Mouse (Mus musculus) kidney, adult 10 weeks (tissue): ENCODE results near the gene Smim5. TPM values are rescaled to one million over a fixed set of nuclear protein-coding genes. Genes with fewer than 3 reads are reported as not detected.

ENCODE experiments used
- polyA plus RNA-seq: library from polyadenylated mRNA; stranded (reverse); fragments of 350-450 nt; fragmentation: Illumina TruSeq; extraction: RNeasy Lipid Tissue Mini Kit (QIAGEN cat#74804); gene quantifications from one replicate; pipeline ENCODE4 v1.2.3, GENCODE M21; 2014; ENCODE audit warnings: low read depth, low replicate concordance

Smim5 gene
- polyA plus RNA-seq: 0.85 TPM

DNA sequence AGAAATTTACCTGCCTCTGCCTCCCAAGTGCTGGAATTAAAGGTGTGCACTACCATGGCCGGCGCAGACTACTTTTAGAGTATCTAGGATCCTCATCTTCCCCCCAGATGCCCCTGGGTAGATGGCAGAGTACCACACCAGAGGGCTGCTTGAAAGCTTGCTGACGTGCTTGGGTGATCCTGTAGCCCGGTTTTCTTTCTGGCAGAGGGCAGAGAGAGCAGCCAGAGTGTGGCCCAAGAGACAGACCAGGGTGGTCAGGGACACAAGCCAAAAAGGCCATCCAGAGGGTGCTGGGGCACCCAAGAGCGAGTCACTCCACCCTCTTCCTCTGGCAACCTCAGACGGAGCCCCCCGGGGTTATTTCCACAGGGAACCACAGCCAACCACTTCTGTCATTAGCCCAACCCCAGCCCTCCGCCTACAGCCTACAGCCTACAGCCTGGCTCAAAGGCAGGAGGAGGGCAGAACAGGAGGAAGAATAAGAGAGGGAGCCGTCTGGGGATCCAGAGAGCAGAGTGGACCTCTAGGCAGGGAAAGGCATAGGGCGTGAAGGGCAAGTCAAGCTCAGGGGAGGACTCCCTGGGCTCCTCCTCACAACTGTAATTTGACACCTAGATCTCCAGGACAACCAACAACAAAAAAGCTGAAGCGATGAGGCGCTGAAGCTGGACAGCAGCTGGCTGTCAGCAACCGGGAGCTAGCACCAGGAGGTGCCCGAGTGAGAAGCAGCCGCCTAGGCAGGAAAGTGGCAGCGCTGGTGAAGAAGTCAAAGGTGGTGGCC, at the start of gene Smim5:
Gene Smim5 (plus strand): TSS at position 481 of the 781 bp plus-strand sequence.

DNA sequence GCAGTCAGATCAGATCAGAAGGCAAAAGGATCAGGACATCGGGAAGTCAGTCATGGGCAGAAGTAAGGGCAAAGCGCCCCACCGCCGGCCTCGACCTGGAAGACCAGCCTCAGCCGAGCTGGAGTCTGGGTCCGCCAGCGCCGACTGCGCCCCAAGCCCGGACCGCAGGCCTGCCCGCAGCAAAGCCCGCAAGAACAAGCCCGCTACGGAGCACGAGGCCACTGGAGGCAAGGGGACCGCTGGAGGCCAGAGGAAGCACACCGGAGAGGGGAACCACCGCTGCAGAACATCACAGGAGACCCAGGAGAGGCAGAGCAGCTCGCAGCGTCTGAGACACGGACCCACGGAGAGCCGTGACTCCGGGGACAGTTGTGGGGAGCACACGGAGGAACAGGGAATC, 41.4 kb upstream of the Smim5 start, which contains the start of gene Myo15b:
Gene Myo15b (plus strand): TSS at position 53 of the 400 bp plus-strand sequence.

DNA sequence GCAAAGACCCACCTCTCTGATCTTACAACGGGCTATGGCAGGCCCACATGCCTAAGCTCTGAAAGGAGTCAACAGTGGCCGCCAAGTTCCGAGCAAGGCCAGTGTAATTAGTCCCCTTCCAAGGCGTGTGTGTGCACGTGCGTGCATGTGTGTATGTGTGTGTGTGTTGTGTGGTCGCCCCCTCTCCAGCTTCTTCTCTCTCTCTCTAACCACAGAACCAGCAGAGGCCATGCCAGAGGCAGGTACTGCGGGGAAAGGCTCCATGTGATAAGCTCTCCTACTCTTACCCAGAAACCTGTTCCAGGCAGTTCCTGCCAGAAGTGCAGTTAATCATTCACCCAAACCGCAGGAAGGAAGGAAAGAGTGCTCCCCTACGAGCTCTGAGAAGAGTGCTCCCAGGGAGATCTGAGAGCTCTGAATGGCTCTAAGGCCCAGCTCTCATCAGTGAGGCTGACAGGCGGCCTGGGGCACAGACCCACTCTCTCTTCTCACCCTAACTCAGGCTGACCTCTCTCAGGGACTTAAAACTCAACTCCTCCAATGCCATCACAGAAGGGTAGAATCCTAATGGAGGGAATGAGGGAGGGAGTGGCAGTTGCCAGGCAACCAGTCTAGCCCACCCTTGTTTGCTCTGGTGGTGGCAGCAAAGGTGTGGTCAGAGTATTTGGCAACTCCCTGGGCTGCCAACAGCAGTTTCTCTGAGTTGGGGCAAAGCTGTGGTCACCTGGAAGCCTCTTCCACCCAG, 12.0 kb downstream of the Smim5 start, which contains the start of gene Smim6:
Gene Smim6 (plus strand): TSS at position 386 of the 745 bp plus-strand sequence.

GRCm38 (mm10) chr11:115933108-115933746, 33.5 kb downstream of the Smim5 start, which contains the start of the genes Sap30bp and Recql5:
Gene Sap30bp (plus strand): TSS chr11:115933282.
Gene Recql5 (minus strand): TSS chr11:115933477.

Other genes with a start within 250 kb of the Smim5 start
- gene Grb2, start 191.4 kb upstream of the Smim5 start, polyA plus RNA-seq: 57.4 TPM
- gene Tmem94, start 134.5 kb upstream of the Smim5 start, polyA plus RNA-seq: 0.97 TPM
- 0.53 TPM for gene Caskin2, start 86.3 kb upstream of the Smim5 start, polyA plus RNA-seq
- gene Tsen54, start 85.2 kb upstream of the Smim5 start, polyA plus RNA-seq: not detected
- 7.2 TPM for gene Llgl2, start 75.9 kb upstream of the Smim5 start, polyA plus RNA-seq
- gene Myo15b, start 41.6 kb upstream of the Smim5 start, polyA plus RNA-seq: 3.7 TPM
- gene Smim6, start 12.1 kb downstream of the Smim5 start, polyA plus RNA-seq: 1.8 TPM
- gene Sap30bp, start 33.3 kb downstream of the Smim5 start, polyA plus RNA-seq: 6.3 TPM
- 2.0 TPM for gene Recql5, start 33.5 kb downstream of the Smim5 start, polyA plus RNA-seq
- not detected for gene Itgb4, start 74.7 kb downstream of the Smim5 start, polyA plus RNA-seq
- gene Galk1, start 112.8 kb downstream of the Smim5 start, polyA plus RNA-seq: not detected
- 617 TPM for gene H3f3b, start 128.0 kb downstream of the Smim5 start, polyA plus RNA-seq
- 1.1 TPM for gene Unk, start 130.4 kb downstream of the Smim5 start, polyA plus RNA-seq
- not detected for gene Unc13d, start 178.0 kb downstream of the Smim5 start, polyA plus RNA-seq
- 27.0 TPM for gene Wbp2, start 187.0 kb downstream of the Smim5 start, polyA plus RNA-seq
- gene Trim47, start 227.2 kb downstream of the Smim5 start, polyA plus RNA-seq: not detected
- gene Trim65, start 231.2 kb downstream of the Smim5 start, polyA plus RNA-seq: 5.3 TPM
- gene Mrpl38, start 238.9 kb downstream of the Smim5 start, polyA plus RNA-seq: 4.2 TPM